Mouse (Mus musculus) embryonic stem cell, embryonic (primary cell): ENCODE results near the gene Pank4.

Experiments used
- CTCF ChIA-PET, 4 experiments: fragments of 300-600 bp in 2 of 4; fragments of 350-600 bp in 2 of 4; sonication (Branson Sonifier 250); formaldehyde crosslinking; loops; one replicate each; lab custom pipeline; 2022; ENCODE audit warnings: inconsistent platforms in 2 of 4; lab: Charles Lee
- POLR2A ChIA-PET, 4 experiments: fragments of 300-600 bp in 2 of 4; fragments of 350-600 bp in 2 of 4; sonication (Branson Sonifier 250); formaldehyde crosslinking; loops; one replicate each; lab custom pipeline; 2022; ENCODE audit warnings: antibody characterized with exemption in 4 of 4, inconsistent platforms in 1 of 4; lab: Charles Lee

Gene Pank4

GRCm38 (mm10) chr4:154963901-154964580 lies at the start of gene Pank4:
Pank4 (plus strand) TSS chr4:154964123.
- ChIA-PET CTCF (interaction anchor here in 3 of 4 experiments (0.5 to 2.2 kb wide), 13 partner anchors 9 to 897 kb away, joined by 3 to 10 read pairs (median 4); partner anchors contain the start of gene Ttc34 (in 1 of the 3)), POLR2A (interaction anchor here in 3 of 4 experiments (0.6 to 6.8 kb wide), 26 partner anchors 9 to 797 kb away, joined by 3 to 56 read pairs (median 4); partner anchors contain the start of genes Fam213b (in 2 of the 3), Atad3a (in 1 of the 3) and Pex10 (in 1 of the 3))

- ChIA-PET CTCF (interaction anchor here in 2 of 4 experiments (1.0 to 1.5 kb wide), 2 partner anchors 11 to 140 kb away, joined by 3 to 5 read pairs; no protein-coding TSS in a partner anchor), POLR2A (no interaction called here)
These were observed 49.7 kb upstream of the Pank4 start for GRCm38 (mm10) chr4:154914252-154914651.

GRCm38 (mm10) chr4:154914707-154915106 lies 49.2 kb upstream of the Pank4 start:
- POLR2A ChIA-PET: interaction anchor here in 1 of 4 experiments (0.7 to 0.8 kb wide), 2 partner anchors 14 to 28 kb away, joined by 3 read pairs; no protein-coding TSS in a partner anchor
- CTCF ChIA-PET: interaction anchor here in 2 of 4 experiments (0.6 to 1.3 kb wide), 5 partner anchors 10 to 827 kb away, joined by 3 to 6 read pairs (median 3); no protein-coding TSS in a partner anchor

GRCm38 (mm10) chr4:154915286-154915685 lies 48.6 kb upstream of the Pank4 start:
- ChIA-PET CTCF (interaction anchor here in 2 of 4 experiments (0.6 to 1.3 kb wide), 5 partner anchors 10 to 828 kb away, joined by 3 to 6 read pairs (median 3); no protein-coding TSS in a partner anchor), POLR2A (interaction anchor here in 1 of 4 experiments (0.7 to 0.8 kb wide), 2 partner anchors 14 to 28 kb away, joined by 3 read pairs; no protein-coding TSS in a partner anchor)

GRCm38 (mm10) chr4:154916662-154917061 lies 47.3 kb upstream of the Pank4 start:
- ChIA-PET POLR2A (interaction anchor here in 1 of 4 experiments (1.7 kb wide), 1 partner anchor 9 kb away, joined by 3 read pairs; no protein-coding TSS in a partner anchor), CTCF (no interaction called here)

GRCm38 (mm10) chr4:154922291-154922690 lies 41.6 kb upstream of the Pank4 start:
- ChIA-PET POLR2A (interaction anchor here in 1 of 4 experiments (1.2 kb wide), 1 partner anchor 88 kb away, joined by 3 read pairs; no protein-coding TSS in a partner anchor), CTCF (interaction anchor here in 1 of 4 experiments (1.3 kb wide), 1 partner anchor 91 kb away, joined by 4 read pairs; no protein-coding TSS in a partner anchor)

- ChIA-PET CTCF (interaction anchor here in 2 of 4 experiments (1.0 to 1.3 kb wide), 3 partner anchors 56 to 143 kb away, joined by 3 to 4 read pairs (median 3); no protein-coding TSS in a partner anchor), POLR2A (interaction anchor here in 1 of 4 experiments (1.2 kb wide), 1 partner anchor 87 kb away, joined by 3 read pairs; no protein-coding TSS in a partner anchor)
These were observed 41.0 kb upstream of the Pank4 start for GRCm38 (mm10) chr4:154922931-154923330.

GRCm38 (mm10) chr4:154925413-154925812 lies 38.5 kb upstream of the Pank4 start:
- POLR2A ChIA-PET: interaction anchor here in 1 of 4 experiments (0.9 to 1.3 kb wide), 4 partner anchors 13 to 140 kb away, joined by 3 to 5 read pairs (median 3); no protein-coding TSS in a partner anchor

GRCm38 (mm10) chr4:154926969-154927898 lies 36.7 kb upstream of the Pank4 start:
- ChIA-PET CTCF (interaction anchor here in 2 of 4 experiments (0.6 to 1.1 kb wide), 5 partner anchors 9 to 1368 kb away, joined by 3 to 9 read pairs (median 4); no protein-coding TSS in a partner anchor), POLR2A (interaction anchor here in 2 of 4 experiments (0.7 to 1.1 kb wide), 2 partner anchors 26 to 28 kb away, joined by 3 read pairs; partner anchors contain the start of gene Fam213b (in 1 of the 2))

More at GRCm38 (mm10) chr4:154925413-154925812, 38.5 kb upstream of the Pank4 start:
- CTCF ChIA-PET: interaction anchor here (0.5 to 2.8 kb wide), 57 partner anchors 9 to 493 kb away, joined by 3 to 24 read pairs (median 4); partner anchors contain the start of genes Faap20 (in 1 of the 4) and Pex10 (in 1 of the 4)

- ChIA-PET POLR2A (interaction anchor here in 2 of 4 experiments (0.7 to 1.1 kb wide), 3 partner anchors 16 to 29 kb away, joined by 3 read pairs; partner anchors contain the start of gene Fam213b (in 1 of the 2)), CTCF (interaction anchor here in 3 of 4 experiments (0.6 to 1.1 kb wide), 6 partner anchors 8 to 138 kb away, joined by 3 to 9 read pairs (median 3); no protein-coding TSS in a partner anchor)
These were observed 36.0 kb upstream of the Pank4 start for GRCm38 (mm10) chr4:154927899-154928337.

- ChIA-PET CTCF (interaction anchor here (0.6 to 1.1 kb wide), 7 partner anchors 8 to 492 kb away, joined by 3 to 9 read pairs (median 3); no protein-coding TSS in a partner anchor), POLR2A (interaction anchor here in 2 of 4 experiments (0.7 to 1.2 kb wide), 5 partner anchors 14 to 57 kb away, joined by 3 read pairs; partner anchors contain the start of gene Fam213b (in 1 of the 2))
These were observed 35.4 kb upstream of the Pank4 start, which contains the start of gene Tnfrsf14 for GRCm38 (mm10) chr4:154928395-154929087. Tnfrsf14 (minus strand) TSS chr4:154928563.

- ChIA-PET POLR2A (interaction anchor here in 2 of 4 experiments (1.1 to 1.2 kb wide), 3 partner anchors 14 to 56 kb away, joined by 3 read pairs; no protein-coding TSS in a partner anchor), CTCF (interaction anchor here in 2 of 4 experiments (0.8 to 0.9 kb wide), 2 partner anchors 125 to 339 kb away, joined by 3 read pairs; no protein-coding TSS in a partner anchor)
These were observed 34.7 kb upstream of the Pank4 start for GRCm38 (mm10) chr4:154929088-154929660.

- ChIA-PET CTCF (interaction anchor here in 3 of 4 experiments (0.6 to 2.3 kb wide), 4 partner anchors 8 to 56 kb away, joined by 3 to 8 read pairs (median 4); no protein-coding TSS in a partner anchor), POLR2A (no interaction called here)
These were observed 30.5 kb upstream of the Pank4 start for GRCm38 (mm10) chr4:154933306-154933907.

- ChIA-PET CTCF (interaction anchor here in 3 of 4 experiments (1.2 to 2.3 kb wide), 3 partner anchors 10 kb away, joined by 4 to 8 read pairs (median 5); no protein-coding TSS in a partner anchor), POLR2A (interaction anchor here in 1 of 4 experiments (1.5 kb wide), 1 partner anchor 132 kb away, joined by 3 read pairs; the partner anchor contains the start of gene Pex10)
These were observed 29.1 kb upstream of the Pank4 start for GRCm38 (mm10) chr4:154934800-154935199.

- ChIA-PET CTCF (interaction anchor here (0.5 to 2.2 kb wide), 23 partner anchors 8 to 130 kb away, joined by 3 to 12 read pairs (median 5); partner anchors contain the start of gene Pex10 (in 1 of the 4)), POLR2A (interaction anchor here in 2 of 4 experiments (0.6 to 1.9 kb wide), 5 partner anchors 18 to 131 kb away, joined by 3 to 4 read pairs (median 3); partner anchors contain the start of gene Pex10 (in 1 of the 2))
These were observed 28.1 kb upstream of the Pank4 start for GRCm38 (mm10) chr4:154935788-154936187.
